Mouse (Mus musculus) frontal cortex, postnatal 25 days (tissue): ENCODE data around the gene Olfr1444.

Experiments used
- DNase-seq, 2 experiments: peaks; one replicate each; pipeline ENCODE4 v3.0.0; 2022; ENCODE audit warnings: low spot score in 2 of 2

The Olfr1444 gene

GRCm38 (mm10) chr19:12856983-12857382 is at the start of gene Olfr1444:
TSS of gene Olfr1444 (plus strand) at chr19:12857283.
- no peak for DNase-seq

DNA sequence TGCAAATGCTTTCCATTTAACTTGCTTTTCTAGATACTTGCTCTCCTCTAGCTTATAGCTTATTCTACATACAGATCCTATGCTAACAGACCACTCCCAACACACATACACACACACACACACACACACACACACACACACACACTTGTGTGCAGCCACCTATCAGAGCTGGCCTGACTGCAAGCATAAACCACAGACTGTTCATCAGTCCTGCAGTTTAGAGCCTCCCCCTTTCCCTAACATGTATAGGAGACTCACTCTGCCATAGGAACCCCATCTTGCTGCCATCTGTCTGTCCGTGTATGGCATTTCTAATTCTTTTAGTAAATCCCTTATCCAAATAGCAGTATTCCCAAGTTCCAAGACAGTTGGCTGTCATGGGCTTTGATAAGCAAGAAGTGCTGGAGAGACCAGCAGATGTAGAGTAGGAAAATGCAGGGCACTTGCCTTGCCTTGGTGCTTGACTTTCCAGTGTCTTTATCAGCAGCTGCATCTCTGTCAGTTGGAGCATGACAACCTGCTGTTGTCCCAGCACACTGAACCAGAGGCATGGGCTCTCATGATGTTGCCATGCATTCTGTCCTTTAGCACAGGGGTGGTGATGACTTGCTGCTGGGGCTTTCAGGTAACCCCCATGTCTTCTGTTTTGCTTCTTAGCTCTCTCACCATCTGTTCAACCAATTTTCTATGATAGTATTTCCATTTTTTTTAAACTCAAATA is 44.3 kb upstream of the Olfr1444 start:
- DNase-seq = no peak

DNA sequence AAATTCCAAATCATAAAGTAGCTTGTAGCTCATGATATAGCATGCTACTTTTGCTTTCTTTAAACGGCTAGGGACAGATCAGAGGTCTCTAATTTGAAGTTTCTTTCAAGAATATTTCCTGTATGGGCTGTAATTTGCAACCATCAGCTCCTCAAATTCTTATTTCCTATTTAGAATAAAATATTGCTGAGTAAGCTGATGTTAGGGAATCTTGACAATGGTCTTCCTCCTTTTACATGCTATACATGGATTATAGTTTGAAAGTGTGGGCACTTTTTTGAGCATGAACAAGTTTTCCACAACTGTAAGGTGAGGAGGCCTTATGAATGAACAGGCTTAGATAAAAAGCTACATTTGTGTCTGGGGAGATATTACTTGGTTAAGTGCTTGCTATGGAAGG is 43.2 kb upstream of the Olfr1444 start:
- DNase-seq = no peak

GRCm38 (mm10) chr19:12818507-12818906 is 38.6 kb upstream of the Olfr1444 start:
- DNase-seq = no peak

GRCm38 (mm10) chr19:12820383-12820782 is 36.7 kb upstream of the Olfr1444 start:
- DNase-seq = no peak

DNA sequence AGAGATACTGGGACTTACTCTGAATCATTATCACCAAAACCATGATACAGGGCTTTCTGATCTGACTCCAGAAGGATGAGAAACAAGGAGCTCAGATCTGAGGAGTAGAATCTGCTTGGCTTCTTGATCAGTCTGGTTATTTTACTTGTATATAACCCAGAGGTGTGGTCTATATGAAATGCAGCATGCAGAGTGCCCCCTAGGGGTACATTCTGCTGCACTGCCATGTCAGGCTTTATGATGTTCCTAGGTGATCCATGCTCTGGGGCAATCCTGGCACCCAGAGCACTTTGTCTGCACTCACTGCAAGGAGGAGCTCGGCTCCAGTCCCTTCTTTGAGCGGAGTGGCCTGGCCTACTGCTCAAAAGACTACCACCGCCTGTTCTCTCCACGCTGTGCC is 32.5 kb upstream of the Olfr1444 start:
- no peak for DNase-seq

GRCm38 (mm10) chr19:12830823-12831430 is 26.2 kb upstream of the Olfr1444 start:
- DNase-seq = no peak

- no peak for DNase-seq
Observed at GRCm38 (mm10) chr19:12831559-12831958, 25.5 kb upstream of the Olfr1444 start.

- DNase-seq = no peak
Observed at GRCm38 (mm10) chr19:12833625-12834024, 23.5 kb upstream of the Olfr1444 start.

GRCm38 (mm10) chr19:12838507-12838906 is 18.6 kb upstream of the Olfr1444 start:
- no peak for DNase-seq

DNA sequence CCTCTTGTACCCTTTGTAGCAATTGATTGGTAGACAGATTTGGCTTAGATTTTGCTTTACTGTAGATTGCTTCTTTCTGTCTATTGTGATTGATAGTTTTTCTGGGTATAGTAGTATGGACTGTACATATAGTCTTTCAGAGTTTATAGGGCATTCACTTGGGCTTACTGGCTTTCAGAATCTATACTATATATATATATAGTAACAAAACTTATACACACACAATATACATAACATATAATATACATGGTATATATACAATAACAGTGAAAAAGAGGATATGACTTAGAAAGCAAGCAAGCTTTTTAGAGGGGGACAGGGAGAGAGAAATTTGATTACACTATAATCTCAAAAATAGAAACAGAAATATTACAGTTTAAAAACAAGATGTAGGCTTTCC is 10.7 kb upstream of the Olfr1444 start, which contains the start of gene Gm5244:
Gene Gm5244 (plus strand): TSS at position 301 of the 400 bp plus-strand sequence.
- no peak for DNase-seq

- DNase-seq = no peak
Observed at GRCm38 (mm10) chr19:12883555-12883954, 26.5 kb downstream of the Olfr1444 start, which contains the start of gene Olfr1445. TSS of gene Olfr1445 (plus strand) at chr19:12883855.

GRCm38 (mm10) chr19:12893424-12893823 is 36.3 kb downstream of the Olfr1444 start, which contains the start of gene Olfr1446:
TSS of gene Olfr1446 (minus strand) at chr19:12893524.
- DNase-seq = no peak

GRCm38 (mm10) chr19:12903643-12904042 is 46.6 kb downstream of the Olfr1444 start, which contains the start of gene Olfr1447:
TSS of gene Olfr1447 (minus strand) at chr19:12903743.
- no peak for DNase-seq
